Mouse (Mus musculus) megakaryocyte, adult 5-6 weeks (primary cell): ENCODE data around the gene Rnf208. TPM values are rescaled to one million over a fixed set of nuclear protein-coding genes. Genes with fewer than 3 reads are reported as not detected.
A peak's percentile ranks its signal among the peaks of the same experiment; 100 is the strongest.

ENCODE experiments used
- ATAC-seq: 2 replicates; pipeline ENCODE4 v1.8.0; 2016; ENCODE audit warnings: mild to moderate bottlenecking, inconsistent platforms; ENCODE audit not compliant: poor library complexity, severe bottlenecking
- total RNA-seq, 2 experiments: library from RNA; stranded (forward) in 1 of 2; stranded (reverse) in 1 of 2; fragments of 153-499, 151-499 nt in 1 of 2; fragments of 221-1000, 200-1000 nt in 1 of 2; gene quantifications; 2 replicates each; pipeline versions ENCODE4 v1.2.3 to v1.2.4; 2015 to 2017

Rnf208 gene
- total RNA-seq, 2 experiments from 2014 or later = not detected

DNA sequence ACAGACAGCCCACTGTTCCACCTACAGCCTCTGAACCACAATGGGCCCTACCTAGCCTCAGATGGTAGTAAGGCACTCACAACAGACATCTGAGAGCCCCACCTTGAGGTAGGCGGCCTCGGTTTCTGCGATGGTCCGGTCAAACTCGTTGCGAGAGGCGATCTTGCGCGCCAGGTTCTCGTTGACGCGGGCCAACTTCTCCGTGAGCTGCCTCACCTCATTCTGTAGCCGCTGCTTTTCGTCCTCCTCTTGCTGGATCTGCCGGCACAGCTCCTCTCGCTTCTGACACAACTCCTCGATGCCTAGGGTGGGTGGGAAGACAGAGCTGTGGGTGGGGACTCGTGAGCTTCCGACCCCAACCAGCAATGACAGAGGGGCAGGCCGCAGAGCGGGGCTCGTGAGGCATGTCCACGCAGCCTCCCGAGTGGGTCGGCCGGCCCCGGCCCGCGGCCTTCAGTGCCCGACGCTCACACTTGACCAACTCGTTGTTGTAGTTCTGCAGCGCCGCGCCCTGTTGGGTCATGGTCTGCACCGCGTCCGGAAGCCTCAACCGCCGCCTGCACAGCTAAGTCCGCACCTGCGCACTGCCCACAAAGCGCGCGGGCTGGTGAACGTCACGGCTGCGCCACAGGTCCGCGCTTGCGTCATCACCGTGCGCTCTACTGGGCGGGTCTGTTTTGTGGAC is 29.9 kb downstream of the Rnf208 start, which contains the start of the genes Ssna1 and Anapc2:
Ssna1 (minus strand) TSS at position 612 of the 685 bp plus-strand sequence.
Anapc2 (plus strand) TSS at position 652 of the 685 bp plus-strand sequence.
- peak; percentile 98 for ATAC-seq

GRCm38 (mm10) chr2:25272515-25272914 is 30.5 kb downstream of the Rnf208 start:
- no peak for ATAC-seq

GRCm38 (mm10) chr2:25273010-25273409 is 31.0 kb downstream of the Rnf208 start:
- ATAC-seq = no peak

- peak; percentile 87 for ATAC-seq
Measured at GRCm38 (mm10) chr2:25278928-25279882, 37.1 kb downstream of the Rnf208 start.

DNA sequence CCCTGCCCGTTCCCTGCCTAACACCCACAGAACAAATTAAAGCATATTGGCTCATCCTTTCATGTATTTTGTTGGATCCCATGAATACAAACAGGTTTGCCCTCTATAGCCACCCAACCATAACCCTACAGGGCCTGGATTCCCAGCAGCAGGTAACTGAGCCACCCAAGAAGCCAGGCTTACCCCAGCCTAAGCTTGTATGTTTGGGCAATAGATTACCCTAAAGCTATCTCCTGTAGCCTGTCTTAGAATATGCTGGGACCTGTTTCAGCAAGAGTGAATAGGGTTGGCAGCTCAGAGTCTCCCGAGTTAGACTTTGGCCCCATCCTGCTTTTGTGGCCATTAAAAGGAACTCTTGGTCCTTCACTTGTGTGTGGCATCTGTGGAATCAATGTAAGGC is 43.5 kb downstream of the Rnf208 start:
- no peak for ATAC-seq

DNA sequence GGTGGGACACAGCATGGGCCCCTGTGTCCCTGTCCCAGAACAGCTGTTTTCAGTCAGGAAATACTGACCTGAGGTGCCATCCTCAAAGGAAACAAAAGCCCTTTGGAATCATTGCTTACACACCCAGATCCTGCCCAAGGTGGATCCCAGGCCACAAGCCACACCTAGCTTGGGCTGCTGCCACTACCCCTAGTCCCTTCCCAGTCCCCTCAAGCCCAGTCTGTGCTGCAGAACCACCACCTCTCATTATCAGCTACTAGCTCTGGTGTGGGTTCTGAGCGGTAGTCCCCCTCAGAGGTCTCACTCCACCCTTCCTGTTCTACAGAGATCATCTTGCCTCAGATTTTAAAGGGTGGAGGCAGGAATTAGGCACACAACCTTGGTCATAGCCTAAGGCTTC is 44.3 kb downstream of the Rnf208 start:
- ATAC-seq = no peak

- no peak for ATAC-seq
Measured at GRCm38 (mm10) chr2:25286837-25287636, 45.0 kb downstream of the Rnf208 start.

GRCm38 (mm10) chr2:25287927-25288649 is 46.0 kb downstream of the Rnf208 start, which contains the start of gene Tmem210:
Gene Tmem210, plus strand, starts transcription at chr2:25288145.
- ATAC-seq = no peak

- no peak for ATAC-seq
Measured at GRCm38 (mm10) chr2:25288734-25289345, 46.8 kb downstream of the Rnf208 start.

DNA sequence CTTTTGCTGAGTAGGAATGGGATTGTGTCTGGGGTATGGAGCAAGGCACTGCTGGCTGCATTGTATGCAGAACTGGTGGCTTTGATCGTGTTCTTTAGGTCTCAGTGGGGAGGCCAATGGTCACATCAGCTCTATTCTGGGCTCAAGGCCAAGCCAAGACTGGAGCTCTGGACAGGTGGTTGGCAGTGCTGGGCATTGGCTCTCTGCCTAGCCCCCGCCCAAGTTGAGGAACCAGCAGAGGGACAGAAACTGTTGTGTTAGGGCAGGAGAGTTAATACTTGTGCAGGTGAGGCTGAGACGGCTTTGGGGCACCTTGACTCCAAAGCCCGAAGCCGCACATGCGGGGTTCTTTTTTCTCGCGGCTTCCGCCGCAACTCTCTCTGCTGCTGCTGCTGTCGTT is 47.6 kb downstream of the Rnf208 start, which contains the start of gene Lrrc26:
Lrrc26 (plus strand) TSS at position 265 of the 400 bp plus-strand sequence.
- no peak for ATAC-seq

DNA sequence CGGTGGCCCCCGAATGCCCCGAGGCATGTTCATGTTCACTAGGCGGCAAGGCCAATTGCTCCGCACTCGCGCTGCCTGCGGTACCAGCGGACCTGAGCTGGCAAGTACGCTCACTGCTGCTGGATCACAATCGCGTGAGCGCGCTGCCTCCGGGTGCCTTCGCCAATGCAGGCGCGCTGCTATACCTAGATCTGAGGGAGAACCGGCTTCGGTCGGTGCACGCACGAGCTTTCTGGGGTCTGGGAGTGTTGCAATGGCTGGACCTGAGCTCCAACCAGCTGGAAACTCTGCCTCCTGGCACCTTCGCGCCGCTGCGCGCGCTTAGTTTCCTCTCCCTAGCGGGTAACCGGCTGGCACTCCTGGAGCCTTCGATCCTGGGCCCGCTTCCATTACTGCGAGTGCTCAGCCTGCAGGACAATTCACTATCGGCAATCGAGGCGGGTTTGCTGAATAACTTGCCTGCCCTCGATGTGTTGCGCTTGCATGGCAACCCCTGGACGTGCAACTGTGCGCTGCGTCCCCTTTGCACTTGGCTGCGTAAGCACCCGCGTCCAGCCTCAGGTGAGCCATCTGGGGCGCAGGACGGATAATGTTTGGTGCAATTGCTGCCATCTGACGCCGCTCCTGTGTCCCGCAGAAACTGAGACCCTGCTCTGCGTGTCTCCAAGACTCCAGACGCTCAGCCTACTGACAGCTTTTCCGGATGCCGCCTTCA is 48.2 kb downstream of the Rnf208 start:
- no peak for ATAC-seq

- ATAC-seq = no peak
Measured at GRCm38 (mm10) chr2:25290816-25291130, 48.7 kb downstream of the Rnf208 start.

DNA sequence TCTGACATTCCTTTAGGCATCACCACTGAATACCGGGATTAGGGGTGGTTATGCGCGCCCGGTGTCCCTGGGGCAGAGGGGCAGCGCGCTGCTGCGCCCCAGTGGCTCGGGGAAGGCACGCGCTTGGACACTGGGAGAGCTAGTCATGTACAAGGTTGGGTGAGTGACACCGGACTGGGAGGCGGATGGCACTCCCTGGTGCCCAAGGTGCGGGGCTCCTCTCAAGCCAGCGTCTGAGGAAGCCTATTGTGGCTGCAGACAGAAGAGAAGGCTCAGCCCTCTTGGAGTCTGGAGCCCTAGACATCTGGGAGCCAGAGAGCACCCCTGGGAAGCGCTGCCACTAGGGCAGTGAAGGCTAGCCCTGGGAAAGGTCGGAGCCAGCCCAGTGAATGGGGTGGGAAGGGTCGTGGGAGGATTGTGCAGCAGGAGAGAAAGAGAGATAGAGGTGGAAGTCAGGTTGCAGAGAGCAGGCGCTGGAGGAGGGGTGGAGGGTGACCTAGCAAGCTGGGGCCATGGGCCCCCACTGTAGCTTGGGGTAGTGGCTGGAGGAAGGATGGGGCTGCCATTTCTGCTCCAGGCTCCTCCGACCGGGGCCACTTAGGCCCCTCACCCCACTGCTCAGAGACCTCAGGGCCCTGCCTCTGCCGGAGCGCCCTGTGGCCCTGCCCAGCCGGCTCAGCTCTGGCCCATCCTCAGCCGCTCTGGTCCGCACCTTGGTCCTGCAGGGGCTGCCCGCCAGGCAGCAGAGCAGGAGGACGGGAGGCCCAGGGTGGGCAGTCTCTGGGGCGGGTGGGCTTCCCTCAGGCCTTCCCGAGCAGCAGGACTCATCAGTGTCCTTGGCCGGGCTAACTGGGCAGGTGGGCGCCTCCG is 49.4 kb downstream of the Rnf208 start:
- no peak for ATAC-seq

DNA sequence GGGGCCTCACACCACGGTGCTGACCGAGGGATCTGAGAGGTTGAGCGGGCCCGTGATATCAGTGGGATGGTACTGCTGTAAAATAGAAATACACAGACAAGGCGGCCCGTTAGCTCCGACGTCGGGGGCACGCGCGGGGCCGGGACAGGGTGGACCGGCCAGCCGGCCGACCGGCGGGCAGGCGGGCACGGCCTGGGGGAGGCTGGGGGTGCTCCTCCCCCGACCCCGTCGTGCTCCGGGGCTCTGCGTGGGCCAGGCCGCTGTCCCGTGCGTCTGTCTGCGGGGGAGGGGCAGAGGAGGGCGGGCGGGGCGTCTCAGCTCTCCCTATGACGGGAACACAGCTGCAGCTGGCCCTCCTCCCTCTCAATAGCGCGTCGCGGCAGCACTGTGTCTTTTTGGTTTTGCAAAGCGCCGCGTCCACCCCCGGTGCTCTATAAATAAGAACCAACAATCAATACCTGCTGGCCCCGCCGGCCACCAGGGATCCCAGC is 50.0 kb downstream of the Rnf208 start:
- ATAC-seq = no peak

GRCm38 (mm10) chr2:25292856-25293255 is 50.8 kb downstream of the Rnf208 start:
- peak; percentile 82 for ATAC-seq

DNA sequence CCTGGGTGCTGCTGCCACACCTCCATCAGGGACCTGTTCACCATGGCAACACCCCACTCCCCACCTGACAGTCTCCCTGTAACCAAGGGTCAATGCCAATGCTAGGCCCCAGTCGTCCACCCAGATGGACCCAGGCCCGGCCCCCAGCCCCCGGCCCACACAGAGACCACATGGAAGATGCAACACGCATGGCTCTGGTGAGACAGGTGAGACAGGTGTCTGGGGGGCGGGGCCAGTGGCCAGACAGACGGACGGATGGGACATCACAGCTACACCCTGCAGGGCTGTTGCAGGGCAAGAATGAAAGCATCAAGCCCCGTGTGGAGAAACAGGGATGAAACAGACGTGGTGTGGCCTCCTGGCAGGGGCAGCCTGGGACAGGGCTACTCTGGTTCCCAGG is 51.7 kb downstream of the Rnf208 start:
- no peak for ATAC-seq
